Mouse (Mus musculus) intestine, embryonic 14.5 days (tissue): ENCODE results near the gene Prkar1b. TPM values are rescaled to one million over a fixed set of nuclear protein-coding genes. Genes with fewer than 3 reads are reported as not detected.
A peak's percentile ranks its signal among the peaks of the same experiment; 100 is the strongest.

Experiments
- ATAC-seq: fragments of 200-750 bp; cut with Nextera tagmentation; replicated peaks from 2 replicates; pipeline ENCODE4 v1.8.0; 2017; ENCODE audit warnings: low read depth, moderate number of reproducible peaks, moderate TSS enrichment, moderate library complexity; ENCODE audit not compliant: low FRiP score, low TSS enrichment
- DNase-seq: peaks from one replicate; pipeline ENCODE4 v3.0.0-alpha.2; 2018; ENCODE audit warnings: low spot score
- H3K27ac ChIP-seq: fragments of 300-500 bp; sonication (generic); 2 replicates; pipeline ENCODE4 v1.5.1; 2014; ENCODE audit warnings: low read depth, mild to moderate bottlenecking, control low read depth
- H3K27me3 ChIP-seq: fragments of 300-500 bp; sonication (generic); replicated peaks from 2 replicates; pipeline ENCODE4 v1.6.1; 2014; ENCODE audit warnings: low read length, control low read depth; ENCODE audit not compliant: control insufficient read depth, insufficient read depth
- H3K36me3 ChIP-seq: fragments of 300-500 bp; sonication (generic); 2 replicates; pipeline ENCODE4 v1.6.1; 2014; ENCODE audit warnings: low read length, control low read depth; ENCODE audit not compliant: control insufficient read depth, insufficient read depth
- H3K4me1 ChIP-seq: fragments of 300-500 bp; sonication (generic); replicated peaks from 2 replicates; pipeline ENCODE4 v1.6.1; 2014; ENCODE audit warnings: low read length, control low read depth, mixed read lengths; ENCODE audit not compliant: control insufficient read depth, insufficient read depth
- H3K4me2 ChIP-seq: fragments of 300-500 bp; sonication (generic); 2 replicates; pipeline ENCODE4 v1.6.1; 2014; ENCODE audit warnings: low read length
- H3K4me3 ChIP-seq: fragments of 300-500 bp; sonication (generic); 2 replicates; pipeline ENCODE4 v1.5.1; 2014; ENCODE audit warnings: low read depth, low read length, control low read depth, mixed read lengths
- H3K9ac ChIP-seq: fragments of 300-500 bp; sonication (generic); 2 replicates; pipeline ENCODE4 v1.6.1; 2014; ENCODE audit warnings: mild to moderate bottlenecking, low read length
- H3K9me3 ChIP-seq: fragments of 300-500 bp; sonication (generic); 2 replicates; pipeline ENCODE4 v1.6.1; 2016; ENCODE audit warnings: low read length, control low read depth; ENCODE audit not compliant: control insufficient read depth
- WGBS: fragments of 180-500 bp; shearing (Covaris S2); extraction: QIAGEN DNeasy Blood & Tissue Kit; methylation state at CpG from one replicate; pipeline ENCODE4 v1.1.7; 2014; 5-methylcytosine and 5-hydroxymethylcytosine counted together
- polyA plus RNA-seq: library from polyadenylated mRNA; unstranded; fragments of >200 nt; fragmentation: Nextera tagmentation; extraction: Ambion mirVana; gene quantifications from 2 replicates; pipeline ENCODE4 v1.2.1, GENCODE M21; 2014

Gene Prkar1b
- 25.6 and 26.7 TPM in 2 replicates for polyA plus RNA-seq

DNA sequence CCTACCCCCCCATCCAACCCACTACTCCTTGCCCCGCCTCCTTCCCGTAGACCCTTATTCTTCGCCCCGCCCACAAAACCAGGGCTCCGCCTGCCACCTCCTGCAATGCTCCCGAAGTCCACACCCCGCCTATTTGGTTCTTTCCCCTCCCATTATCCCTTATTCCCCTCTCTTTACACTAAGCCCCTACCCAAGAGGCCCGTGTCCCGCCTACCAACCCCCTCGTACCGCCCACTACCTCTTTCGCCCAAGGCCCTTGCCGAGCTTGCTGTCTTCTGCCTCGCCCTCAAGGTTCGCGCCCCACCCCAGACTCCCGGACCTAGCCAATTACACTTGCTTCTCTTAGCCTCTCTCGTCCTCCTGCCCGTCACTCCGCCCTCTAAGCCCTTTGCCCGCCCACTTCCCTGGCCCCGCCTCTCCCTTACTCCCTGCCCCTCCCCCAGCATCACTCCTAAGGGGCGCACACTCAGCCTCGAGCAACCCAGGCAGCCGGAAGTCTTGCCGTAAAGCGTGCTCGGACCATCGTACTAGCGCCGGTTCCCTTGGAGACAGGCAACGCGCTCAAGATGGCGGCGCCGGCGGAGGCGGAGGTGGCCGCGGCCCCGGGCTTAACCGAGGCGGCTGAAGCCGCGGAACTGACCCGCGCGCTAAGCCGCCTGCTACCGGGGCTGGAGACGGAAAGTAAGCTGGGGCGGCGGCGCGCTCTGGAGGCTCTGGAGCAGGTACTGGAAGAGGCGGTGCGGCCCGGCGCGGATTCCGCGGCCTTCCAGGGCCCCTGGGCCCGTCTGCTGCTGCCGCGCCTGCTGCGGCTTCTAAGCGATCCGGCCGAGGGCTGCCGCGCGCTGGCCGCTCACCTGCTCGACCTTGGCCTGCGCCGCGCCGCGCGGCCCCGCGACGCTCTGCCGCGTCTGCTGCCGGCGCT, at the start of gene Prkar1b, which contains the start of gene Dnaaf5:
TSS of gene Prkar1b (minus strand) at position 321 of the 922 bp plus-strand sequence.
TSS of gene Dnaaf5 (plus strand) at position 543 of the 922 bp plus-strand sequence.
- Histone ChIP-seq H3K27ac (peak within 1 kb of the TSS; percentile 47; the same call in 1 of the 2 replicates), H3K27me3 (no peaks in the 10 kb centered on the region), H3K4me1 (peaks cover 11% of the 10 kb centered on the region), H3K36me3 (peaks cover 30% of the 10 kb centered on the region), H3K4me2 (peak within 1 kb of the TSS; percentile 85), H3K9me3 (no peaks in the 10 kb centered on the region), H3K4me3 (peak within 1 kb of the TSS; percentile 84), H3K9ac (peak within 1 kb of the TSS; percentile 71)
- ATAC-seq (peak; percentile 96), DNase-seq (peak; percentile 100)
- under 1% methylated on average over 87 of the region's 87 CpGs for WGBS

DNA sequence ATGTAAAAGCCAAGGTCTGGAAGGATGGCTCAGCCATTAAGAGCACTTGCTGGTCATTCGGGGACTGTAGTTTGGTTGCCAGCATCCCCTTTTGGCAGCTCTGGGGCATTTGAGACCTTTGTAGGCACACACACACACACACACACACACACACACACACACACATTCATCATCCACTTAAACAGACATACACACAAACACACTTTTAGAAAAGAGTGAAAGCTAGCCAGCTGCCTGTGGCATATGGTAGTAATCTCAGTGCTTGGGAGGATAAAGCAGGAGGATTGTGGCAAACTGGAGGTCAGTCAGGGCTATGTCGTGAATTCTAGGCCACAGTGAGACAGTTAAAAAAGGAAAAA, 49.8 kb upstream of the Prkar1b start:
- DNase-seq: no peak
- Histone ChIP-seq H3K4me1 (peaks cover 20% of the 10 kb centered on the region), H3K27me3 (no peaks in the 10 kb centered on the region), H3K36me3 (0 out of 2 replicates have a peak, but pooled peaks cover 4% of the 10 kb centered on the region), H3K9me3 (no peaks in the 10 kb centered on the region), H3K27ac (peak overlapping the region; percentile 80), H3K4me3 (peak overlapping the region; percentile 88), H3K9ac (peak overlapping the region; percentile 50), H3K4me2 (peak overlapping the region; percentile 66)
- 43% methylated on average over 2 of the region's 2 CpGs for WGBS
- ATAC-seq: no peak

GRCm38 (mm10) chr5:139198779-139199178, 49.0 kb upstream of the Prkar1b start:
- 62% methylated on average over 3 of the region's 3 CpGs for WGBS
- ATAC-seq: no peak
- Histone ChIP-seq H3K4me1 (peaks cover 20% of the 10 kb centered on the region), H3K4me3 (no peak overlapping the region), H3K9me3 (no peaks in the 10 kb centered on the region), H3K4me2 (no peak overlapping the region), H3K27me3 (no peaks in the 10 kb centered on the region), H3K9ac (no peak overlapping the region), H3K27ac (peak overlapping the region; percentile 16; the same call in 1 of the 2 replicates), H3K36me3 (0 out of 2 replicates have a peak, but pooled peaks cover 4% of the 10 kb centered on the region)
- DNase-seq: no peak

DNA sequence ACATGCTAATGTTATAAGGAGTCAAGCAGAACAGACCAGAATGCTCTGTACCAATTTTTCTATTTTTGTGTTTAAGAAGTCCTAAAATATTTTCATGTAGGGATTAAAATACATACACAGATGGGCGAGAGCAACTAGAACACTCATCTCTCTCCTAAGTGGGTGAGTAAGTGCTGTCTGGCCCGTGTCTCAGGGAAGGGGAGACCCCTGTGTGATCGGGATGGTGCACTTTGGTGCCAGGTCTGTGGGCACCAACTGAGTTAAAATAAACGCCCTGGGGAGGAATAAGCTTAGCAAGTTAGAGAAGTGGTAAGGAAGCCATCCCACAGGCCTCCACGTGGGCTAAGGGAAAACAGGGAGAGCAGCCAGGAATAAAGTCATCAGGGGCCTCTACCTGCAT, 41.2 kb upstream of the Prkar1b start:
- Histone ChIP-seq H3K4me2 (no peak overlapping the region), H3K36me3 (peaks cover 17% of the 10 kb centered on the region), H3K9ac (no peak overlapping the region), H3K9me3 (no peaks in the 10 kb centered on the region), H3K4me1 (no peaks in the 10 kb centered on the region), H3K27ac (no peak overlapping the region), H3K27me3 (no peaks in the 10 kb centered on the region), H3K4me3 (no peak overlapping the region)
- WGBS: 63% methylated on average over 5 of the region's 5 CpGs
- no peak for DNase-seq
- no peak for ATAC-seq

DNA sequence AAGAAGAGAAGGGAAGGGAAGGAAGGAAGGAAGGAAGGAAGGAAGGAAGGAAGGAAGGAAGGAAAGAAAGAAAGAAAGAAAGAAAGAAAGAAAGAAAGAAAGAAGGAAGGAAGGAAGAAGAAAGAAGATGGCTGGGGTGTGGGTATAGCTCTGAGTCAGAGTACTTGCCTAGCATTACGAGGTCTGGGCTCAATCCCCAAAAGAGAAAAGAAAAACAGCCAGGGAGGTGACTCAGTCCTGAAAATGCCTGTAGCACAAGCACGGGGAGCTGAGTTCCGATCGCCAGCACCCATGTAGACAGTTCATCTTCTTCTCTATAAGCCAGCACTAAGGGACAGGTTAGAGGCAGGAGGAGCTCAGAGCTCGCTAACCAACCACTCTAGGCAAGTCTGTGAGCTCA, 39.9 kb upstream of the Prkar1b start:
- H3K27me3 ChIP-seq: no peaks in the 10 kb centered on the region
- 93% methylated on average over 5 of the region's 5 CpGs for WGBS
- H3K36me3 ChIP-seq: peaks cover 30% of the 10 kb centered on the region
- no peak overlapping the region for H3K27ac ChIP-seq
- no peak overlapping the region for H3K4me3 ChIP-seq
- no peaks in the 10 kb centered on the region for H3K4me1 ChIP-seq
- no peak overlapping the region for H3K9ac ChIP-seq
- H3K4me2 ChIP-seq: no peak overlapping the region
- no peak for ATAC-seq
- no peak for DNase-seq
- no peaks in the 10 kb centered on the region for H3K9me3 ChIP-seq

DNA sequence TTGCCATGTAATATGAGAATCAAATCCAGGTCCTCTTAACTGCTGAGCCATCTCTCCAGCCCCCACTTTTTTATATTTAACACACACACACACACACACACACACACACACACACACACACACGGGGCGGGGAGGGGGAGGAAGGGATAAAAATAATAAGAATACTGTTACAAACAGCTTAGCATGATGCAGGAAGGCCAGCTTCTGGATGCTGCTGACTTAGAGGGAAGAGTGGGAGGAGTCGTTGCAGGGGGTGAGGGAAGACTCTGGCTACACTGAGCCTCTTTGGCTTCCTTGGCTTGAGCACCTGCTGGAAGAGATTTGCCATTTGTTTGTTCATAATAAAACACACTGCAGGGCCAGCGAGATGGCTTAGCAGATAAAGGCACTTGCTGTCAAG, 35.1 kb upstream of the Prkar1b start:
- WGBS: 81% methylated on average over 4 of the region's 4 CpGs
- no peak overlapping the region for H3K27ac ChIP-seq
- no peak for DNase-seq
- no peak overlapping the region for H3K4me2 ChIP-seq
- H3K36me3 ChIP-seq: peaks cover 75% of the 10 kb centered on the region
- H3K4me3 ChIP-seq: no peak overlapping the region
- H3K9ac ChIP-seq: no peak overlapping the region
- no peaks in the 10 kb centered on the region for H3K27me3 ChIP-seq
- no peak for ATAC-seq
- no peaks in the 10 kb centered on the region for H3K9me3 ChIP-seq
- no peaks in the 10 kb centered on the region for H3K4me1 ChIP-seq

DNA sequence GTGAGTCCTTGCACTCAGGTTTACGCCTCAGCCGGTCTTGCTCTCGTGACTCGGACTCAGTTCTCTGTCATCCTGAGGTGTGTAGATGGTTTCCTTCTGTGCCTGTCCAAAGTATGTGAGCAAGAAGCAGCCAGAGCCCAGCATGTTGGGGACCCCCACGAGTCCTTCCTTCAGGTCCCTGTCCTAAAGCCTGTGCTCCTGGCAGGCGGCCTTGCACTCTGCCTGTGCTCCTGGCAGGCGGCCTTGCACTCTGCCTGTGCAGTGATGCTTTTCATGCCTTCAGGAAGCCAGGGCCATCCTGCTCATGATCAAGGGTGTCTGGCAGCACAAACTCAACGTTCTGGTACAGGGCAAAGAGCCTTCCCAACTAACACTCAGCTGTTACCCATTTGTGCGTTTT, 33.8 kb upstream of the Prkar1b start:
- Histone ChIP-seq H3K4me2 (no peak overlapping the region), H3K9me3 (no peaks in the 10 kb centered on the region), H3K27me3 (no peaks in the 10 kb centered on the region), H3K4me3 (no peak overlapping the region), H3K27ac (no peak overlapping the region), H3K36me3 (peaks cover 82% of the 10 kb centered on the region), H3K4me1 (no peaks in the 10 kb centered on the region), H3K9ac (no peak overlapping the region)
- DNase-seq (no peak), ATAC-seq (no peak)
- WGBS: 88% methylated on average over 9 of the region's 9 CpGs

GRCm38 (mm10) chr5:139183131-139183530, 33.3 kb upstream of the Prkar1b start:
- H3K4me1 ChIP-seq: no peaks in the 10 kb centered on the region
- no peak for ATAC-seq
- no peak overlapping the region for H3K9ac ChIP-seq
- H3K36me3 ChIP-seq: peaks cover 82% of the 10 kb centered on the region
- H3K27ac ChIP-seq: no peak overlapping the region
- DNase-seq: no peak
- H3K9me3 ChIP-seq: no peaks in the 10 kb centered on the region
- WGBS: 82% methylated on average over 2 of the region's 2 CpGs
- no peak overlapping the region for H3K4me3 ChIP-seq
- no peak overlapping the region for H3K4me2 ChIP-seq
- no peaks in the 10 kb centered on the region for H3K27me3 ChIP-seq
